25 mouse cellular contexts compared by ENCODE assay signal in genomic region chr2:5154711-5155110, GRCm38 (mm10). TPM values are rescaled to one million over a fixed set of nuclear protein-coding genes. Genes with fewer than 3 reads are reported as not detected.
"Had no signal": no experiment of that assay in that cellular context is flagged by ENCODE, and none has a peak within 500 bp of the region (broad histone marks: within the 10 kb centered on the region; RNA-seq: fewer than 3 reads in every experiment).

No protein-coding gene starts in this region.

- H3K9ac ChIP-seq: heart, embryonic 12.5 days; hindbrain, embryonic 13.5 days; hindbrain, embryonic 15.5 days; limb, embryonic 13.5 days; limb, embryonic 15.5 days; liver, embryonic 12.5 days; liver, embryonic 14.5 days had no signal

- H3K27ac ChIP-seq: gastrocnemius, adult 2 months; heart, embryonic 10.5 days; hindbrain, embryonic 13.5 days; hindbrain, embryonic 15.5 days; hindbrain, postnatal 0 days; layer of hippocampus, adult 2 months; left cerebral cortex, adult 2 months; limb, embryonic 13.5 days; limb, embryonic 15.5 days; liver, embryonic 12.5 days; liver, embryonic 14.5 days had no signal

- DNase-seq: gastrocnemius, adult 2 months; gastrocnemius, postnatal 10 days; gastrocnemius, postnatal 36 days; heart, adult 18-20 months; heart, postnatal 14 days; heart, postnatal 36 days; kidney, adult 11 months; kidney, adult 8-10 months; kidney, postnatal 10 days; kidney, postnatal 25 days; kidney, postnatal 4 days; left cerebral cortex, postnatal 4 days had no signal

- H3K36me3 ChIP-seq: heart, embryonic 10.5 days; heart, embryonic 12.5 days; hindbrain, embryonic 13.5 days; hindbrain, embryonic 15.5 days; limb, embryonic 13.5 days; limb, embryonic 15.5 days; liver, embryonic 12.5 days had no signal

- H3K9me3 ChIP-seq: heart, embryonic 10.5 days; hindbrain, embryonic 13.5 days; hindbrain, embryonic 15.5 days; limb, embryonic 13.5 days; limb, embryonic 15.5 days; liver, embryonic 12.5 days had no signal

- H3K4me3 ChIP-seq: gastrocnemius, adult 2 months; heart, embryonic 10.5 days; heart, embryonic 12.5 days; hindbrain, embryonic 13.5 days; hindbrain, embryonic 15.5 days; layer of hippocampus, adult 2 months; left cerebral cortex, adult 2 months; limb, embryonic 13.5 days; limb, embryonic 15.5 days; liver, embryonic 12.5 days had no signal

- ATAC-seq: hindbrain, postnatal 0 days; intestine, embryonic 16.5 days; liver, embryonic 12.5 days had no signal

- H3K27me3 ChIP-seq: heart, embryonic 12.5 days; hindbrain, embryonic 13.5 days; hindbrain, embryonic 15.5 days; limb, embryonic 13.5 days; limb, embryonic 15.5 days; liver, embryonic 12.5 days had no signal

- H3K4me1 ChIP-seq: heart, embryonic 12.5 days; hindbrain, embryonic 15.5 days; liver, embryonic 12.5 days had no signal

- H3K4me2 ChIP-seq: heart, embryonic 12.5 days; hindbrain, embryonic 13.5 days; hindbrain, embryonic 15.5 days; limb, embryonic 13.5 days; limb, embryonic 15.5 days; liver, embryonic 12.5 days had no signal

RNA-seq across cellular contexts. Expression of gene Ccdc3, which starts 17.1 kb away (rescaled TPM):
- total RNA-seq: hematopoietic stem cell, adult 5-6 weeks had no signal
